Mouse (Mus musculus) bone marrow macrophage, adult 2 months (primary cell): ENCODE measurements around the gene Rbck1.

ENCODE experiments used
- CTCF ChIP-seq: IDR thresholded peaks from 2 replicates; pipeline ENCODE4 v1.5.1; 2012; ENCODE audit warnings: low read depth, mild to moderate bottlenecking, low read length, moderate library complexity
- POLR2A ChIP-seq: IDR thresholded peaks from 2 replicates; pipeline ENCODE4 v1.6.1; 2012; ENCODE audit warnings: mild to moderate bottlenecking, low read depth, low read length, borderline replicate concordance

GRCm38 (mm10) chr2:152367917-152368316 is 35.5 kb upstream of the Rbck1 start:
- no peak for TF ChIP-seq CTCF
- TF ChIP-seq POLR2A: no peak
